Mouse (Mus musculus): ENCODE measurements around the gene Ppm1h.

Gene Ppm1h

GRCm38 (mm10) chr10:122973241-122973640 is 294.7 kb downstream of the Ppm1h start:
- DNase-seq (ENCODE audit: inconsistent ontology term) = no peak

GRCm38 (mm10) chr10:122976038-122976437 is 297.5 kb downstream of the Ppm1h start:
- DNase-seq (ENCODE audit: inconsistent ontology term) = no peak

- DNase-seq (ENCODE audit: inconsistent ontology term) = no peak
Measured at GRCm38 (mm10) chr10:122979356-122979755, 300.8 kb downstream of the Ppm1h start.

- no peak for DNase-seq (ENCODE audit: inconsistent ontology term)
Measured at GRCm38 (mm10) chr10:122980123-122980522, 301.6 kb downstream of the Ppm1h start.

- DNase-seq (ENCODE audit: inconsistent ontology term) = peak; percentile 85
Measured at GRCm38 (mm10) chr10:122982909-122983578, 304.5 kb downstream of the Ppm1h start.

- peak; percentile 65 for DNase-seq (ENCODE audit: inconsistent ontology term)
Measured at GRCm38 (mm10) chr10:122983579-122984530, 305.3 kb downstream of the Ppm1h start.

GRCm38 (mm10) chr10:122984531-122985251 is 306.1 kb downstream of the Ppm1h start:
- DNase-seq (ENCODE audit: inconsistent ontology term) = no peak

GRCm38 (mm10) chr10:122985252-122985514 is 306.6 kb downstream of the Ppm1h start:
- peak; percentile 68 for DNase-seq (ENCODE audit: inconsistent ontology term)

GRCm38 (mm10) chr10:122985515-122986319 is 307.2 kb downstream of the Ppm1h start:
- DNase-seq (ENCODE audit: inconsistent ontology term) = peak; percentile 94

GRCm38 (mm10) chr10:122986320-122987225 is 308.0 kb downstream of the Ppm1h start:
- peak; percentile 86 for DNase-seq (ENCODE audit: inconsistent ontology term)

GRCm38 (mm10) chr10:122987671-122988128 is 309.1 kb downstream of the Ppm1h start:
- no peak for DNase-seq (ENCODE audit: inconsistent ontology term)

GRCm38 (mm10) chr10:122988372-122988771 is 309.8 kb downstream of the Ppm1h start:
- DNase-seq (ENCODE audit: inconsistent ontology term) = no peak

GRCm38 (mm10) chr10:122989916-122990315 is 311.4 kb downstream of the Ppm1h start:
- no peak for DNase-seq (ENCODE audit: inconsistent ontology term)

- no peak for DNase-seq (ENCODE audit: inconsistent ontology term)
Measured at GRCm38 (mm10) chr10:122990606-122991005, 312.0 kb downstream of the Ppm1h start.

GRCm38 (mm10) chr10:122991053-122991452 is 312.5 kb downstream of the Ppm1h start:
- DNase-seq (ENCODE audit: inconsistent ontology term) = no peak

- no peak for DNase-seq (ENCODE audit: inconsistent ontology term)
Measured at GRCm38 (mm10) chr10:122991648-122992047, 313.1 kb downstream of the Ppm1h start.

- no peak for DNase-seq (ENCODE audit: inconsistent ontology term)
Measured at GRCm38 (mm10) chr10:122994402-122995107, 316.0 kb downstream of the Ppm1h start.

Measured in Muller cell, postnatal 12 days (primary cell).